ENCODE assay signal across 28 mouse cellular contexts in genomic region chr4:87434136-87434535, GRCm38 (mm10).
DNase-seq lines count a peak whose midpoint lies in the region; ATAC-seq and TF ChIP-seq lines count a peak whose summit lies in the region.
"Had no signal": no experiment of that assay in that cellular context is flagged by ENCODE, and none has a peak within 500 bp of the region (broad histone marks: within the 10 kb centered on the region; RNA-seq: fewer than 3 reads in every experiment).

No protein-coding gene starts in this region.

- H3K4me2 ChIP-seq in stomach, postnatal 0 days (replicated peaks; ENCODE audit: low read depth) = no peak overlapping the region
- H3K4me2 ChIP-seq: heart, embryonic 15.5 days; hindbrain, embryonic 13.5 days; liver, embryonic 12.5 days; midbrain, embryonic 11.5 days; neural tube, embryonic 12.5 days had no signal

- no peak overlapping the region for H3K27ac ChIP-seq in stomach, postnatal 0 days (replicated peaks)
- H3K27ac ChIP-seq: heart, embryonic 10.5 days; heart, embryonic 15.5 days; hindbrain, embryonic 13.5 days; liver, embryonic 12.5 days; macrophage; neural tube, embryonic 12.5 days had no signal

- H3K4me1 ChIP-seq in stomach, postnatal 0 days (replicated peaks; ENCODE audit: control insufficient read depth, insufficient read depth) = no peaks in the 10 kb centered on the region
- H3K4me1 ChIP-seq: heart, embryonic 10.5 days; heart, embryonic 15.5 days; hindbrain, embryonic 13.5 days; liver, embryonic 12.5 days; neural tube, embryonic 12.5 days had no signal

- no peak for TF ChIP-seq CTCF in stomach, postnatal 0 days (IDR thresholded peaks at IDR 0.05; ENCODE audit: low read depth)

- no peaks in the 10 kb centered on the region for H3K9me3 ChIP-seq in stomach, postnatal 0 days (ENCODE audit: control insufficient read depth, low read length)
- H3K9me3 ChIP-seq: heart, embryonic 10.5 days; heart, embryonic 15.5 days; hindbrain, embryonic 13.5 days; liver, embryonic 12.5 days; neural tube, embryonic 12.5 days had no signal

- no peak for TF ChIP-seq EP300 in stomach, postnatal 0 days (optimal IDR thresholded peaks at IDR 0.05)

- ATAC-seq in common myeloid progenitor, adult 5-6 weeks (replicated peaks; ENCODE audit: low read depth, poor library complexity, severe bottlenecking) = peak; percentile 92
- ATAC-seq in megakaryocyte, adult 5-6 weeks (ENCODE audit: poor library complexity, severe bottlenecking) = peak; percentile 56
- no peak for ATAC-seq in stomach, postnatal 0 days (ENCODE audit: low FRiP score, low TSS enrichment)
- ATAC-seq: forebrain, embryonic 16.5 days; liver, embryonic 12.5 days; liver, postnatal 0 days; lung, postnatal 0 days; midbrain, embryonic 16.5 days had no signal

- no peaks in the 10 kb centered on the region for H3K36me3 ChIP-seq in stomach, postnatal 0 days (ENCODE audit: control insufficient read depth, insufficient read depth, low read length)
- H3K36me3 ChIP-seq: heart, embryonic 10.5 days; heart, embryonic 15.5 days; hindbrain, embryonic 13.5 days; liver, embryonic 12.5 days; neural tube, embryonic 12.5 days had no signal

- no peak overlapping the region for H3K9ac ChIP-seq in stomach, postnatal 0 days (ENCODE audit: low read length)
- H3K9ac ChIP-seq: heart, embryonic 15.5 days; hindbrain, embryonic 13.5 days; liver, embryonic 12.5 days; liver, postnatal 0 days; neural tube, embryonic 12.5 days had no signal

- WGBS in stomach, postnatal 0 days = 58% methylated on average over 4 of the region's 4 CpGs

- H3K27me3 ChIP-seq in stomach, postnatal 0 days (ENCODE audit: control insufficient read depth, insufficient read depth, low read length) = no peaks in the 10 kb centered on the region
- H3K27me3 ChIP-seq: CH12.LX; heart, embryonic 15.5 days; hindbrain, embryonic 13.5 days; liver, embryonic 12.5 days; neural tube, embryonic 12.5 days had no signal

- no peak overlapping the region for H3K4me3 ChIP-seq in stomach, postnatal 0 days (ENCODE audit: low read depth, low read length)
- H3K4me3 ChIP-seq: erythroblast, embryonic 14.5 days; heart, embryonic 10.5 days; heart, embryonic 15.5 days; hindbrain, embryonic 13.5 days; liver, embryonic 12.5 days; neural tube, embryonic 12.5 days had no signal

- peak; percentile 12 for DNase-seq in CD4-positive, CD25-positive, alpha-beta regulatory T cell, adult 2 months (ENCODE audit: low read depth, low spot score)
- no peak for DNase-seq in ovary, postnatal 10 days (ENCODE audit: low spot score)
- DNase-seq in layer of hippocampus, adult 9-10 months (ENCODE audit: low spot score) = no peak
- DNase-seq in stomach, postnatal 0 days (ENCODE audit: low spot score) = no peak
- DNase-seq in spleen, adult 18-20 months = no peak
- DNase-seq: adrenal gland, postnatal 10 days; cerebellum, adult 11 months; cerebellum, adult 9-11 months; gastrocnemius, postnatal 10 days; kidney, adult 11 months; kidney, postnatal 25 days; liver, postnatal 0 days; right cerebral cortex, postnatal 4 days; thymus, postnatal 14 days had no signal
